Mouse (Mus musculus): ENCODE data around the gene Hipk3.

- no peak for TF ChIP-seq CTCF (IDR thresholded peaks at IDR 0.05; ENCODE audit: low read depth, low read length)
- TF ChIP-seq TAL1 (conservative IDR thresholded peaks at IDR 0.05; ENCODE audit: low read depth, low read length), result no peak
- TF ChIP-seq GATA1 (IDR thresholded peaks at IDR 0.05; ENCODE audit: borderline replicate concordance, low read length), result no peak
- no peak for TF ChIP-seq POLR2AphosphoS5 (IDR thresholded peaks at IDR 0.05; ENCODE audit: insufficient replicate concordance, low read depth, low read length)
These were observed 114.9 kb downstream of the Hipk3 start for GRCm38 (mm10) chr2:104379304-104379703.

Data from G1E (cell line).